Mouse (Mus musculus) erythroblast, adult 5-6 weeks (primary cell): ENCODE results near the gene Timmdc1. TPM values are rescaled to one million over a fixed set of nuclear protein-coding genes. Genes with fewer than 3 reads are reported as not detected.
"Not testable (repeated sequence)": the region's sequence is repeated elsewhere in the genome, so short reads cannot be mapped to it uniquely, and the experiment has no call there.

Source experiments
- ATAC-seq: replicated peaks from 2 replicates; pipeline ENCODE4 v1.8.0; 2016; ENCODE audit warnings: moderate number of reproducible peaks, mild to moderate bottlenecking, moderate TSS enrichment, inconsistent platforms; ENCODE audit not compliant: poor library complexity, low FRiP score, severe bottlenecking
- total RNA-seq, 2 experiments: library from RNA; stranded (forward) in 1 of 2; stranded (reverse) in 1 of 2; fragments of 150-400 nt in 1 of 2; fragments of 200-764, 138-1000 nt in 1 of 2; gene quantifications; 2 replicates each; pipeline versions ENCODE4 v1.2.3 to v1.2.4; 2015 to 2017; ENCODE audit warnings: low replicate concordance in 2 of 2

The Timmdc1 gene
- total RNA-seq, 2 experiments from 2014 or later, result 1.5 to 3.8 TPM

- ATAC-seq, result no peak
Measured at GRCm38 (mm10) chr16:38503528-38503927, 18.9 kb downstream of the Timmdc1 start.

GRCm38 (mm10) chr16:38502469-38502868 lies 20.0 kb downstream of the Timmdc1 start:
- no peak for ATAC-seq

- ATAC-seq, result no peak
Measured at GRCm38 (mm10) chr16:38496604-38497140, 25.8 kb downstream of the Timmdc1 start.

GRCm38 (mm10) chr16:38493890-38494289 lies 28.6 kb downstream of the Timmdc1 start:
- no peak for ATAC-seq

GRCm38 (mm10) chr16:38492551-38492950 lies 29.9 kb downstream of the Timmdc1 start:
- no peak for ATAC-seq

GRCm38 (mm10) chr16:38483582-38484309 lies 38.7 kb downstream of the Timmdc1 start:
- ATAC-seq, result no peak

- no peak for ATAC-seq
Measured at GRCm38 (mm10) chr16:38482780-38483562, 39.5 kb downstream of the Timmdc1 start.

GRCm38 (mm10) chr16:38481327-38481726 lies 41.1 kb downstream of the Timmdc1 start:
- no peak for ATAC-seq

GRCm38 (mm10) chr16:38478296-38478695 lies 44.2 kb downstream of the Timmdc1 start:
- no peak for ATAC-seq

- ATAC-seq, result not testable (repeated sequence)
Measured at GRCm38 (mm10) chr16:38477241-38477608, 45.2 kb downstream of the Timmdc1 start.

- peak; percentile 74 for ATAC-seq
Measured at GRCm38 (mm10) chr16:38476312-38477240, 45.9 kb downstream of the Timmdc1 start.

- no peak for ATAC-seq
Measured at GRCm38 (mm10) chr16:38475681-38476311, 46.7 kb downstream of the Timmdc1 start.

- ATAC-seq, result no peak
Measured at GRCm38 (mm10) chr16:38474677-38475286, 47.7 kb downstream of the Timmdc1 start.

- no peak for ATAC-seq
Measured at GRCm38 (mm10) chr16:38473661-38474060, 48.8 kb downstream of the Timmdc1 start.

- ATAC-seq, result no peak
Measured at GRCm38 (mm10) chr16:38472507-38472873, 50.0 kb downstream of the Timmdc1 start.

GRCm38 (mm10) chr16:38471697-38472506 lies 50.6 kb downstream of the Timmdc1 start:
- no peak for ATAC-seq

GRCm38 (mm10) chr16:38469437-38469836 lies 53.0 kb downstream of the Timmdc1 start:
- ATAC-seq, result no peak

GRCm38 (mm10) chr16:38468706-38469018 lies 53.8 kb downstream of the Timmdc1 start:
- ATAC-seq, result no peak
